Mouse (Mus musculus) mesoderm, embryonic 11.5 days (tissue): ENCODE results near the gene Hsd17b12.
A peak's percentile ranks its signal among the peaks of the same experiment; 100 is the strongest.

Experiments used
- DNase-seq: peaks from one replicate; pipeline ENCODE4 v3.0.0-alpha.2; 2012; ENCODE audit warnings: low read depth, low spot score

Gene Hsd17b12

GRCm38 (mm10) chr2:94069482-94069881 is 88.3 kb downstream of the Hsd17b12 start:
- no peak for DNase-seq

GRCm38 (mm10) chr2:94066540-94067135 is 91.1 kb downstream of the Hsd17b12 start:
- DNase-seq = no peak

GRCm38 (mm10) chr2:94066120-94066519 is 91.6 kb downstream of the Hsd17b12 start:
- DNase-seq = no peak

DNA sequence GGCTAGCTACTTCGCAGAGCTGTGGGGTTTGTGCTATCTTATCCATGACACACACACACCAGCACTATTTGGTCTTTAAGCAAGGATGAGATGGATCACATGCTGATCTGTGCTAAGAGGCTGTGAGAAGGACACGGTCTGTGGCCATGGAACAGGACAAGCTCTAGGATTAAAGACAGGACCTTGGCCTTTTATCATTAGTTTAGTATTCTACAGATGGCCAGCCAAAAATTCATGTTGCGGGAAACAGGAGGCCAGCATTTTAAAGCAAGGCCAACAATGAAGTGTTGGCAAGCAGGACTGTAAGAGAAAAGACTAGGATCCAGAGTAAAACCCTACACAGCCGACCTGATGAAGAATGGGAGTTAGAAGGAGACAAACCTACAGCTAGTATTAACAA is 95.0 kb downstream of the Hsd17b12 start:
- no peak for DNase-seq

DNA sequence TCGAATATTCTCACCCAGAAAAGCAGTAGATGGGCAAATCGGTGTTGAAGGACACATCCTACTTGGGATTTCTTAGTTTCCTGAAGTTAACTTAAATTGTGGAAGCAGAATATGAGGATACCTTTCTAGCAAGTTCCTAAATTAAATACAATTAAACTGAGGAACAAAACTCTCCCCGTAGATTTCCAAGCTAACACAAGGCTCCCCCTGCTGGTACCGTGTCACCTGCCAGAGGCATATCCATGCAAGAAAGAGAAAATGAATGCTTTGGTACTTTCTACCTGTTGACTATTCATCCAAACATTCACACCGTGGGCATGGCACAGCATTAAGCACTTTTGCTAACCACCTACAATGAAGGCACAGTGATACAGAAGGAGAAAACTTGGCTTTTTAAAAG is 98.3 kb downstream of the Hsd17b12 start:
- no peak for DNase-seq

DNA sequence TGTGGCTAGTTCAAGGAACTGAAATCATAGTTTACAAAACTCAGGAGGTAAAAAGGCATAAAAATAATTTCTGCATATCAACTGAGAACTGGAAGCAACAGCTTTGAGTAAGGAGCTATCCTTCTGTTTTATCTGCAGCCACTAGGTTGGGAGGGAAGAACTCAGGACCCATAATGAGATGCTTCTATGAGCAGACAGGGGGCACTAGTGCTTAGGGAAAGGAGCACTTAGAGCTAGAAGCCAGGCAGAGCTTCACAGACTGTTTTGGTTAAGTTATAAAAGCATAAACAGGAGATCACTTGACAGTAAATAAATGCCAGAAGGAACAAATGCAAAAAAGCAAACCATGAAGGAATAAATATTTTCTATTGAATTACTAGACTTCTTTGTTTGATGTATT is 103.0 kb downstream of the Hsd17b12 start:
- peak; percentile 49 for DNase-seq

- DNase-seq = no peak
Observed at GRCm38 (mm10) chr2:94051952-94052351, 105.8 kb downstream of the Hsd17b12 start.

GRCm38 (mm10) chr2:94050901-94051300 is 106.9 kb downstream of the Hsd17b12 start:
- no peak for DNase-seq

DNA sequence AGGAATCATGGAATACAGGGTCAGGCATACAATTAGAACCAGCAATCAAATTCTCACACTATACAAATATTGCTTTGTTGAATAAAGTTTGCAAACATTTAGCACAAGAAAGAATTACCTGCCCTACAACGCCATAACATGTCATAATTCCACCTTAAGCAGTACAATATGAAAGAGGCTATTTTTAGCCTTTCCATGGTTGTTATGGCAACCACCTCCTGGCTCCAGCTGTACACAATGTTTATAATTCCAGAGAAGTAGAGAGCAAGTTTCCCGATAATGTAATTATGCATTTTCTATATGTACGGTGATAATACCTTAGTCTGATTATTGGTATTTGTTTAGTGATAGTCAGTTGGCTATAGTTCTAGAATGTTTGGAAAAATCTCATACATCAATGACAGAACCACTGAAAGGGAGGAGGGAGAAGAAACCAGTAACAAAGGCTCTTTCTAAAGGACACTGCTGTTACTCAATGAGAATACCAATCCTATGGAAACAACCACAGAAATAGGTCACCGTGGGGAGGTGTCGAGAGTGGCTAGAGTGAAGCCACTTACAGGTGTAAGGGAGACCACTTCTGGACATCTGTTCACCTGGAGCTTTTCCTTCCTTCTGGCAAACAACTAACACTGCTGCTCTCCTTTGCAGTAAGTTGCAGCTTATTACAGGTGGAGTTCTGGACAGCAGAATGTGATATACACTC is 108.1 kb downstream of the Hsd17b12 start:
- no peak for DNase-seq

DNA sequence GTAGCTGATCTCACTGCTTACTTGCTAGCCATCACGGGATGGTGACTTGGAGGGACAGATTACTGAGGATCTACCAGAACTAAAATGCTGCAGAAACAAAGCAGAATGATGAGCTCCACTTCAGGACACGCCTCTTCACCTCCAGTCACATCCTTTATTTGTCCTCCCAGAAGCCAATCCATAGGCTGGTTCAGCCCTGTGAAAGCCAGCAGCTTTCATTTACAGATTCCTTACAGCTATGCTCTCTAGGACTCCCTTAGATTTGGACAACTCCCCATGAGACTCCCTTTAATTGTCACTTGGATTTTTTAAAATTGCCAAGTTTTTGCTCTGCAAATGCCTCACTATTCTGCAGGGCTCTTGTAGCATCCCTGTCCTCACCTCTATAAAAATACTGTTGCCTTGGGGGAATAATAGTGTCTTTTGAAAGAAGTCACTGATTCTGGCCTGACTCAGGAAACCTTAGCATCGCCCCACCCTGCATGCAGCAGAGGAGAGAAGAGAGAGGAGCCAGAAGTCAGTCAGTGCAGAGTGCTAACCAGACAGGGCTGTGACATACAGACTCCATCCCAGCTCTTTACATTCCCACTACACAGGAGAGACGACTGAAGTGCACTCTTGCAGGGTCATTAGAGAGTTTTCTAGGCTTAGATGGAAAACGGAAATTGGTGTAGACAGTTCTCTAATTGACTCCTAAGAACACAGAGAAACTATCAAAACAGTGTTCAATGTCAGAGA is 108.9 kb downstream of the Hsd17b12 start:
- DNase-seq = no peak

DNA sequence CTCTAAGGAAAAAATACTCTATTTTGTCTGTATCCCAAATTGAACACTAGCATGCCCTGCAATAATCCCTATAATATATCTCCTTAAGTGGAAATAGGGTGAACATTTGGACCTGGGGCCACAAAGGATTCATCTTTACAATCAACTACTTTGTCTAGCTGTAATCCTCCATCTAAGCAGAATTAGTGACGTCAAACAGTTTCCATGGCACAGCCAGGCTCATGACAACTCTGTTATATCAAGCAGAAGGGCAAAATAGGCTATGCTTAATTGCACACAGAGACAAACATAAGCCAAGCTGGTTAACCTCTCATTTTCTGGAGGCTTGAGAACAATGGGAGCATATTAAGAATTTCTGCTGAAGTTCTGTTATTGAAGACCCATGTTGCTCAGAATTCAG is 109.5 kb downstream of the Hsd17b12 start:
- DNase-seq = no peak

DNA sequence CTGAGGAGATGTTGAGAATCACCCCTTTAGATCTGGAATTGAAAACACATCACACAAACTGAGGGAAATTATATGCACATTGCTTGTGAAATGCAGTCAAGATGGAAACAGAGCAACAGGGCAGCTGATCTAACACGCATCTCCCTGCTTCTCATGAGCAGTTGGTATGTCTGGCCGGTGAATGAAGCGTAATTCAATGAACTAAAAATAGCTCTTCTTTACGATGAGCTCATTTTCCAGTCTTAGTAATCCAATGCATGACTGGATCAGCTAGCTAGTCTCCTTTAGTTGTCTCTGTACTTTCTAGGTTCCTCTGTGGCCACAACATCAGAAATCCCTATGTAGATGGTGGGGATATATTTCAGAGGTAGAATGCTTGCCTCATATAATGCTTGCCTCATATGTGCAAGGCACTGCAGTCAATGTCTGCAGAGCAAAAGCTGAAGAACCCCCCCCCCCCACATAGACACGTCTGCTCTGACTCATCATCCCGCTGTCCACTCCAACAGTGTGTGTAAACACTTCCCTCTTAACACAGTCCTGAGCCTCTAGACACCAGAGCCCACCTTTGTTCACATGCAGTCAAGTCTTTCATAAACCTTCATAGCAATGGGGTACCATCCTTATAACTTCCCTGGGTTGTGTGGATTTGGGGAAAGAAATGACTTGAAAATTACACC is 112.2 kb downstream of the Hsd17b12 start:
- no peak for DNase-seq

GRCm38 (mm10) chr2:94044174-94044573 is 113.6 kb downstream of the Hsd17b12 start:
- no peak for DNase-seq

DNA sequence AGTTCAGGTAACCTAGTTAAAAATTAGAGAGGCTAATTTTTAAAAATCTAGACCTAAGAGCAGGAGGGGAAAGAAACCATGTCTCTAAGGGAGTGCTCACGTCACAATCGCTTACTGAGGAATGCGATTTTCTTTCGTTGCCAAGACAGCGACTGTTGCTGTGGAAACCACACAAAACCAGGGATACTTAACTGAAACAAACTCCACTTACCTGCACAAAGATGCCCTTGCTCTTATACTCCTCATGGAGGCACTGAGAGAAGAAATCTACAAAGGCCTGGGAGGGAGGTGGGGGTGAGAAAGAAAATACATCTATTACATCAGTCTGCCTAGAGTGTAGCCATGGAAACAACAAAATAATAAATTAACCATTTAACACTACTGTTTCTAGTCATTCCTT is 114.1 kb downstream of the Hsd17b12 start:
- peak; percentile 37 for DNase-seq

GRCm38 (mm10) chr2:94042461-94042860 is 115.3 kb downstream of the Hsd17b12 start:
- no peak for DNase-seq

DNA sequence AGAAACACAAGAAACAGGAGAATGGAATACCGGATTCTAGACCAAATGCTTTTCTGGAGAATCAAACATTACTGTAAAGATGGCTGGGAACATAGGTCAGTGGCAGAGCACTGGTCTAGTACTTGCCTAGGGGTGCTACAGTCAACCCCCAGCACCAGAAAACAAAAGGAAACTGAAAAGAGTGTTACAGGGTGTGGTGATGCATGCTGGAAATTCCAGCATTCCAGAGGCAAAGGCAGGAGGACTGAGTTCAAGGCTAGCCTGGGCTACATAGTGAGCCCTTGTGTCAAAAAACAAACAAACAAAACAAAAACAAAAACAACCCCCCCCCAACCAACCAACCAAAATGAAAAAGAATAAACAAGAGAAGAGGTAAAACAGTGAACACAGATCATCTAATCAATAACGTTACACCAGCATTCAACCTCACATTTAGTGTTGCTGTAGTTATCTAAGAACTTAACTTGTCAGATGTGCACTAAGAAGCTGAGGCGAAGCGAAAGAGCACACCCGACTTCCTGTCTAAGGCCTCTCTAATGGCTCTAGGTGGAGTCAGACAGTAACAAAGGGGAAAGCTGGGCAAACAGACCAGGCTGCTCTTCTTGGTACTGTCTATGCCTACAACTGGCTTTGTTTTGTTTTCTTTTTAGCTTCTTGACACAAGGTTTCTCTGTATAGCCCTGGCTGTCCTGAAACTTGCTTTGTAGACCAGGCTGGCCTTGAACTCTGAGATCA is 117.2 kb downstream of the Hsd17b12 start:
- DNase-seq = no peak

DNA sequence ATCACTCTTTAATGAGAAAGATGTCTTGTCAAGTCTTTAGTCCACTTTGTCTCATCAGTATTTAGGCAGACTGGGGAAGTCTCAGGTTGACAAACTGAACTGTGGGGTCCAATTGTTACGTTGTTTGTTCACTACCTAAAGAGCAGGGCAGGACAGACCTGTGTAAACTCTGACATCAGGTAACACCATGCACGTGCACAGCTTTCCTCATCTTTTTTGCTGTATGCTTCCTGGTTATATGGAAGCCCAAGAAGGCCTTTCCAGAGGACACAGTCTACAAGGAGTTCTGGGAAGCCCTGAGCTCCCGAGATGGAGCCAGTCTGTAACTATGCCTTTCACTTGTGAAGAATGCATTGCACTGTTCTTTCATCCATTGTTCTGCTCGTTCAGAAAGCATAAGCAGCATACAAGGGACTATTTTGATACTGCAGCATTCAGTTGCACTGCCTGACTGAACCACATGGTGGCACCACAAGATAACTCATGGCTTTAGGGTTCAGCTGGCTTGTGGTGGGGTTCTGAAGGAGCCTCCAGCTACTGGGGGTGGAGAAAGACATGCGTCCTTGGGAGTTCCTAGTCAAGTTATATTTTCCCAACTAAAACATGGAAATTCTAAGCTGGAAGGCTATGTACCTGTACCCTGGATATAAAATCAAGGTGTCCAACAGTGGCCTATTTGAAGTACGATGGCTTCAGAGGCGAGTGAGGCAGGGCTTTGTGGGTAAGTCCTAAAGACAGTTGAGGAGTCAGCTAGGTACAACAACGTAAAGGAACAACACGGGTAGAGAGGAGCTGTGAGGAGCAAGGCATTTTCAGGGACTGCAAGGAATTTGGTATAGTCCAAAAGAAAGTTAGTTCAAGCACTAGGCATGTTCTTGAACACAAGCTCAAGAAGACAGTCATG is 122.1 kb downstream of the Hsd17b12 start:
- DNase-seq = peak; percentile 70

DNA sequence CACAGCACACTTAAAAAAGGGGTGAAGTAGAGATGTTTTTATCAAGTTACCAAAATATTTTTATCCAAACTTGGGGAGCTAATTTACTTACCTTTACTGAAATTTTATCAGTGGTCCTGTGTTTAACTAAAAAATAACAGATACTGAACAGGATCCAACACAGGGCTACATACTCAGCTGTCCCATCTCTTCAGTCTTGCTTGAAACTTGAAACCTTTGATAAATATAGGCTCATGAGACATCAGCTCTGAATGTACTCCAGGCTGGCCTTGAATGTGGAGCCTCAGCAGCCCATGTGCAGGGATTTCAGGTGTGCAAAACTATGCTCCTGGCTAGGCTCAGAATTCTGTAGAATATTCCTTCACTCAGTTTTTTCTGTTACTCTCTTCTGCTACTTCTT is 127.2 kb downstream of the Hsd17b12 start:
- no peak for DNase-seq

GRCm38 (mm10) chr2:94024637-94025036 is 133.1 kb downstream of the Hsd17b12 start:
- DNase-seq = no peak
